Mouse (Mus musculus): ENCODE measurements around the gene Kif27. TPM values are rescaled to one million over a fixed set of nuclear protein-coding genes. Genes with fewer than 3 reads are reported as not detected.
"Not testable (repeated sequence)": the region's sequence is repeated elsewhere in the genome, so short reads cannot be mapped to it uniquely, and the experiment has no call there.

Kif27 gene
- total RNA-seq, 2 experiments from 2014 or later: 0.08 TPM; not detected in 1

DNA sequence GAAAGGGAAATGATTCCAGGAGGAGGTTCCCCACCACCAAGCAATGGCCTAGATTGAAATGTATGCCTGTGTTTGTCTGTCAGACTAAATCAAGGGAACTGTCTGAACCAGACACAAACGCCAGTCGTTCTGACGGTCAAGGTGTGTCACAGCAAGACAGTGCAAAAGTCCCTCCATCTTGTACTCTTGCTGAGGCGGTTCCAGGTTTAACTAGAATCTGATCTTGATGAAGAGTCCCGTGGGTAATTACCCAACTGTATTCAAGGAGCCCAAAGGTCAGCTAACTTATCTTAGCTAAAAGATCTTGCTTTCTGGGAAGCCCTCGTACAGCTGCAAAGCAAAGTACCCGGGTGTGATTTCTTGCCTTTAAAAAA, 26.6 kb upstream of the Kif27 start:
- DNase-seq: no peak
- intact Hi-C loops (cut with DNase I): loop anchor here (2.0 to 10.0 kb wide), 3 partner anchors 97 to 261 kb away; partner anchors contain the start of genes Hnrnpa0 and Idnk
- TF ChIP-seq CTCF (IDR thresholded peaks at IDR 0.05): no peak
- Histone ChIP-seq H3K4me3 (peak overlapping the region; percentile 98), H3K27ac (peak overlapping the region; percentile 86)

DNA sequence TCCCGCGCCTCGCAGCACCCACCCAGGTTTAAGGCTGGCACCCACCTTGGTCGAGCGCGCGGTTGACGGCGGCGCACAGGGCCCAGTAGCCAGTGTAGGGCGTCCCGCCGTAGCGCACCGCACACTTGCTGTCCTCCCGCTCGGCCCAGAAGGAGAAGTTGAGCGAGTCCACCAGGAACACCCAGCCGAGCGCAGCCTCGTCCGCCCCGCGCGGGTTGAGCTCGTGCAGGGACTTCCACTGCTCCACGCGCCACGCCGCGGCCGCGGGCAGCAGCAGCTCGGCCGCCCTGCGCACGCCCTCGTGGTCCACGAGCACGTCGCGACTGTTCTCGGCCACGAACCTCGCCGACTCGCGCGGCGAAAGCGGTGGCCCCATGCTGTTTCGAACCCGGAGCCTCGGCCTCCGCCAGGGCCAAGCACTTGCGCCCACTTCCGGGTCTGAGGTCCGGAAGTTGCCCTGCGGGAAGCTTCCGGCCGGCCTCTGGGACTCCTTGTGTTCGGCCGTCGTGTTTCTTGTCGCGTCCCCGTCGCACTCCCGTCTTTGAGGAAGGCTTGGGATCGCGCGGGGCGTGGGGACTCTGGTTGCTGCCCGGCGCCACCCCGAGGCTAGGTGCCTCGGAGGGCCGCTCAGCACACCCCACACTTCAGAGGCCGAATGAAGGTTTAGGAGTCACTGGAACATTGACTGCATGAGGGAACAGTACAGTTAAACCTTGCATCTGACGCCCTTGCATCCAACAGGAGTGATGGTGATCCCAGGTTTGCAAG, 26.0 kb upstream of the Kif27 start, which contains the start of gene 2210016F16Rik:
TSS of gene 2210016F16Rik (minus strand) at position 447 of the 768 bp plus-strand sequence.
- peak within 1 kb of the TSS; percentile 86 for H3K27ac ChIP-seq
- DNase-seq: peak; percentile 81
- peak within 1 kb of the TSS; percentile 98 for H3K4me3 ChIP-seq
- TF ChIP-seq CTCF (IDR thresholded peaks at IDR 0.05): peak; percentile 22; the same call in 1 of the 2 replicates
- intact Hi-C loops (cut with DNase I): loop anchor here (2.0 to 10.0 kb wide), 3 partner anchors 96 to 260 kb away; partner anchors contain the start of genes Hnrnpa0 and Idnk

DNA sequence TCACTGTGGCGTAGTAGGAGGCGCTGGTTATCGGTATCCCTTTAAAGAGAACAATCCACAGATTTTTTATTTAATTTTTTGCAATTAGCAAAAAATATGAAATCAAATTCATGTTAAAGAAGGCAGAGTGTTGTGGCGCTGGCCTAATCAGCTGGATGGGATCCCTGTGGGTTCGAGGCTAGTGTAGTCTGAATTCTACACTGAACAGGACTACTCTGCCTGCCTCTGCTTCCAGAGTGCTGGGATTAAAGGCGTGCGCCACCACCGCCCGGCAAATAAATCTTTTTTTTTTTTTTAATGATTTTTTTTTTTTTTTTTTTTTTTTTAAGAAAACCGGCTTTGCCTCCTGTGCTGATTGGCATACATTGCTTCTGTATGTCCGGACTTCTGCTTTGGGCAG, 25.4 kb upstream of the Kif27 start:
- DNase-seq: no peak
- intact Hi-C loops (cut with DNase I): loop anchor here (2.0 to 10.0 kb wide), 3 partner anchors 96 to 260 kb away; partner anchors contain the start of genes Hnrnpa0 and Idnk
- TF ChIP-seq CTCF (IDR thresholded peaks at IDR 0.05): no peak
- peak overlapping the region; percentile 98 for H3K4me3 ChIP-seq
- H3K27ac ChIP-seq: peak overlapping the region; percentile 86

DNA sequence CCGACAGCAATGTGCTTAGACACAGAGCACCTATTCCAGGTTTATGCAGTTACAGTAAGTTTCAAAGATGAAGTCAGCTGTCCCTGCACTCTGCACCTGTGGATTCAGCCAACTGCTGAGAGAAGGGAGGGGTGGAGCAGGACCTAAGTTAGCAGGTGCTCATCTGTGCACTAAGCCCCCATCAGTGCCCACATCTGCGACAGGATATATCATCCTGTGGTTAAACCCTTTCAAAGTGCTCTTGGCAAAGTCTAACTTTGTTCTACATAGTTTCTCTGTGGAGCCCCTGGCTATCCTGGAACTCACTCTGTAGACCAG, 14.2 kb upstream of the Kif27 start:
- DNase-seq: no peak
- TF ChIP-seq CTCF (IDR thresholded peaks at IDR 0.05): no peak
- no peak overlapping the region for H3K27ac ChIP-seq
- intact Hi-C loops (cut with DNase I): no loop called here
- no peak overlapping the region for H3K4me3 ChIP-seq

DNA sequence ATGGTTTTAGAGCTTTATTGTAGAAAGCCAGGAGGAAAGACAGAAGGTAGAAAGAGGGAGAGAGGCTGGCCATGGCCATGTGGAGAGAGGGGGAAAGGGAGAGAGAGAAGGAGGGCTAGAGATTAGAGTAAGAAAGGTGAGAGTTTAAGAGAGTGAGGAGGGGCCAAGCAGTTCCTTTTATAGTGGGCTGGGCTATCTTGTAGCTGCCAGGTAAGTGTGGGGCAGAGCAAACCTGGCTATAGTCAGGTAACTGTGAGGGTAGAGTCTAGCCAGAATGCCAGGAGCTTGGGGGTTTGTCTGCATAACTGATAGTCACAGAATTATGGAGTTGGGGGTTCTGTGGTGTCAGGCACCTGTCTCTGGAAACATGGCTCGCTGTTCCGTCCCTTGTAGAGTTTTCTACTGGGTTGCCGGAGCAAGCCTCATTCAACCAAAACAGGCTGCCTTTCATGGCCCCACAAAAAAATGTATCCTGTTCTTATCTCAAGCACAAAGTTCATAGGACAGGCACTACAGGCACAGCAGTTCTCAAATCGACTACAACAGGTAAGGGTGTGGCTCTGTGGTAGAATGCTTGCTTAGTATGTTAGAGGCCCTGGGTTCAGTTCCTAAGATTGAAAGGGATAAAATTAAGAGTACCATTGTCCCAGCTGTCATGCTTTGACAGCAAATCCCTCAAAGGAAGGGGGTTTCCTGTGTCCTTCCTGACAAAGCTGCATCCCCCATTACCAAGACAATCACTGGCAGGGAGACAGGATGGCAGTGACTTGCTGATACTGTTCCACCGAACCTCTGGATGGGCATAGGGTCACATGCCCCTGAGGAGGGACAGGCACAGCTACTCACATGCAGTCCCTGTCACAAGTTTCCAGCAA, 13.6 kb upstream of the Kif27 start:
- no peak overlapping the region for H3K4me3 ChIP-seq
- intact Hi-C loops (cut with DNase I): no loop called here
- no peak overlapping the region for H3K27ac ChIP-seq
- no peak for DNase-seq
- no peak for TF ChIP-seq CTCF (IDR thresholded peaks at IDR 0.05)

DNA sequence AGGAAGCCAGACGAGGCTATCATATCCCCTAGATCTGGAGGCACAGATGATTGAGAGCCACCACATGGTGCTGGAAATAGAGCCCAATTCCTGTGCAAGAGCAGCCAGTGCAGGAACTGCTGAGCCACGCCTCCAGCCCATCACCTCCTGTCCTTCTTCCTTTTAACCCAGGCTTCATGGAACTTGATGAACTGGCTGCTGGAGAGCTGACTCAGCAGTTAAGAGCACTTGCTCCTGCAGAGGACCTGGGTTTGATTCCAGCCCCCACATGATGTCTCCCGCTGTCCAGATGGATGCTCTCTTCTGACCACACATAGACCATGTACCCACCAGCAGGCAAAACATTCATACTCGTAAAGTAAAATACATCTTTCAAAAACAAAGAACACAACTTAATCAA, 9.9 kb upstream of the Kif27 start:
- Histone ChIP-seq H3K27ac (no peak overlapping the region), H3K4me3 (no peak overlapping the region)
- TF ChIP-seq CTCF (IDR thresholded peaks at IDR 0.05): no peak
- DNase-seq: no peak
- intact Hi-C loops (cut with DNase I): no loop called here

DNA sequence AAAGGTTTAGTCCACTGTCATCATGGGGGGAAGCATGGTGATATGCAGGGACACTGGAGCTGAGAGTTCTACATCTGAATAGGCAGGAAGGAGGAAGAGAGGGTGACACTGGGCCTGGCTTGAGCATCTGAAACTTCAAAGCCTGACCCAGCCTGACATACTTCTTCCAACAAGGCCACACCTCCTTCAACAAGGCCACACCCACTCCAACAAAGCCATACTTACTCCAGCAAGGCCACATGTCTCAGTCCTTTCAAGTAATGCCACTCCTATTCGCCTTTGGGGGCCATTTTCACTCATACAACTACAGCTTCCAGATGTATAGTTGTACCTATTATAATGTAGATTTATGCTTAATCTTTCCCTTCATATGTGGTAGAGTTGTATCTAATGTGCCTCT, 8.7 kb upstream of the Kif27 start:
- DNase-seq: no peak
- Histone ChIP-seq H3K27ac (no peak overlapping the region), H3K4me3 (no peak overlapping the region)
- TF ChIP-seq CTCF (IDR thresholded peaks at IDR 0.05): no peak
- intact Hi-C loops (cut with DNase I): no loop called here

DNA sequence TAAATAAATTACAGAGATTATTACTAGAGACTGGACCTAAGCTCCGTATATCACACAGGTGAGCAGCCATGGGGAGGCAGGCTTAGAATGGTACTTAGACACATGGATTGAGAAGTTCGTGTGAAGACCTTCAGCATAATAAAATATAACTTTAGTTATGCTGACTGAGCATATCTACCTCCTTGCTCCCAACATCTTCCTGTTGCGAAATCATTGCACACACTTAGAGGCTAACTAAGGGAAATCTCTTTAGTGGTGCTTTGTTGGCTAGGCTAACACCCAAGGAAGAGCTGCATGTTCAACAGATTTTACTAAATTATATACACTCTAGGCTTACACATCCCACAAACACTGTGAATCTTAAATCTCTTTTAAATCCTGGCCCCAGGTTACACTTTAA, 7.5 kb upstream of the Kif27 start:
- no peak overlapping the region for H3K4me3 ChIP-seq
- no peak overlapping the region for H3K27ac ChIP-seq
- TF ChIP-seq CTCF (IDR thresholded peaks at IDR 0.05): no peak
- intact Hi-C loops (cut with DNase I): no loop called here
- DNase-seq: no peak

DNA sequence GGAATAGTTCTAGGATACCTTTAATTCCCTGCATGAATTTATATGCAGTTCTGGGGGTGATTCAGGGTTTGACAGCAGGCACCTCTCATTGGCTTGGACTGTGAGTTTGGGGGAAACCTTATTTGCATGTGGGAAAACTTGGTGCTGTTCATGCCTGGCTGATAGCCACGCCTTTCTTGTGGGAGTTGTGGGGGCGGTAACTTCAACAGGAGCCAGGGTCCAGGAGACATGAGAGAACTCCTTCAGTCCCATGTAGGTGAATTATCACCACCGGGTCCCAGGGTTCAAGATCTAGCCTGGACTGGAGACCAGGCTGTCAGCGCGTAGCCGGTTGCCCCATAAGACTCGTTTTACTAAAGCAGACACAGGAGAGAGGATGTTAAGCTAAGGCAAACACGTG, 6.3 kb upstream of the Kif27 start:
- intact Hi-C loops (cut with DNase I); H3K4me3 ChIP-seq; H3K27ac ChIP-seq; DNase-seq: not testable (repeated sequence)

DNA sequence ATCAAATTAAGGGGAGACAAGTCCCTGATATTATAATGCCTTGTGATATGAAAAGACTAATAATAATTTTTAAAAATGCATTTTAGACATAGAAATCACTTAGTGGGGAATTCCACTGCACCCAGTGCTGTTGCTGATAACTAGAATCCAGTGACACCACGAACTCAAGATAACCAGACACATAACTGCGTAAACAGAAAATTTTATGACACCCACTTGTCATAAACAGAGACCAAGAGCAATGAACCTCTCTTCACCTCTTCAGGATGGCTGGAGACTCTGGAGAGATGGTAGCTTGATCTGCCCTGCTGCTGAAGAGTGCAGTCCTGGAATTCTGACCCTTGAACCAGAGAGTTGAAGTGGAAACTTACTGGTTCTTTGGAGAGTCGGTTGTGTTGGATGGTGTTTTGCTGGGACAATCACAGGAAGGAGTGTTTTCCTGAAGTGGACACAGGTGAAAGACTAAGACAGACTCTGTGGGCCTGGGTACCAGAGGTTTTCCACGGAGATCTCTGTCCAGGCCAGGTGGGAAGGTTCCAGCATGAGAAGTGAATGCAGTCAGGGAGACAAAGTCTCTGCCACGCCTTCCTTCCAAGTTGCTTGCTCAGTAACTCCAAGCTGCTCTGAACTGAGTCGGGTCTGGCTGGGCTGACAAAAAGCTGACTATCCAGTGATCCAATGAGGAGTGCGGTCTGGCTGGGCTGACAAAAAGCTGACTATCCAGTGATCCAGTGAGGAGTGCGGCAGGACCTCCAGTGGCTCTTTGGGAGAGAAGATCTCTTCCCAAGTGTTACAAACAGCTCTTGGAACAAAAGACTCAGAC, 5.6 kb upstream of the Kif27 start:
- TF ChIP-seq CTCF (IDR thresholded peaks at IDR 0.05): no peak
- intact Hi-C loops (cut with DNase I): no loop called here
- H3K4me3 ChIP-seq: no peak overlapping the region
- DNase-seq: no peak
- no peak overlapping the region for H3K27ac ChIP-seq

DNA sequence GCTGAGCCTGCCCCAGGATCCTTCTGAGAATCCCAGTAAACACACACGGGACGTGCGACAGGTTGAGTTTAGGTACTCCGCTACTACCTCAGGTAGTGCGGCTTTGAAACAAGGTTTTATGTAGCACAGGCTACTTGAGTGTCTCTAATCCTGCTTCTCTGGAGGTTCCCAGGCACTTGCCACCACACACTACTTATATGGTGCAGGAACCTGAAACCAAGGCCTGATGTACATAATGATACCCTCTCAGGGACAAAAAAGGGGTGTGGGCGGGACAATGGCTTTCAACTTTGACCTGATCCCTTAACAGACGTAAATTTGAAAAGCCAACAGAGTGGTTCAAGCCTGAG, 357 bp upstream of the Kif27 start:
- peak overlapping the region; percentile 78 for H3K4me3 ChIP-seq
- intact Hi-C loops (cut with DNase I): no loop called here
- no peak for TF ChIP-seq CTCF (IDR thresholded peaks at IDR 0.05)
- DNase-seq: no peak
- peak overlapping the region; percentile 76; the same call in 1 of the 2 replicates for H3K27ac ChIP-seq

DNA sequence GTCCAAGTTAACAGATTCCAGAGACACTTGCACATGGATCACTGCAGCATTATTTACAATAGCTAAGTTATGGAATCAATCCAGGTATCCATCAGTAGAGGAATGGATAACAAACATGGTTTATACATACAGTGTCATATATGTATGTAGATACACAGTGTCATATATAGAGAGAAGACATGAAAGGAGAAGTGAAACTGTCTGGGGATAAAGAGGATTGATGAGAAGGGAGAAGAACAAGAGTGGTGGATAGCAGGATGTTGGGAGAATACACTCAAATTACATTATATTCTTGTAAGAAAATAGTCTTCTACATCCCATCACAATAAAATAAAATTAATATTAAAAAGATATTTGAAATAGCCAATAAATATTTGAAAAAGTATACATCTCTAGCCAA, 5.9 kb downstream of the Kif27 start:
- H3K27ac ChIP-seq: no peak overlapping the region
- no peak for TF ChIP-seq CTCF (IDR thresholded peaks at IDR 0.05)
- DNase-seq: no peak
- no peak overlapping the region for H3K4me3 ChIP-seq
- intact Hi-C loops (cut with DNase I): no loop called here

All from gastrocnemius, adult 2 months (tissue).